Mouse (Mus musculus) left cerebral cortex, postnatal 36 days (tissue): Measurements from ENCODE around the gene Mbtps1. TPM values are rescaled to one million over a fixed set of nuclear protein-coding genes. Genes with fewer than 3 reads are reported as not detected.

Experiments
- total RNA-seq, 2 experiments: library from RNA; stranded (reverse); gene quantifications; 2 replicates each; pipeline ENCODE4 v1.2.3; 2021

Mbtps1 gene
- total RNA-seq, 2 experiments from 2014 or later = 65.4 to 74.4 TPM

Other genes starting within 250 kb of the Mbtps1 start
- gene Hsbp1, start 214.2 kb downstream of the Mbtps1 start, total RNA-seq = 100 to 1,000 TPM; 345 to 377 TPM
- 10 to 100 TPM; 29.4 to 33.8 TPM for gene Mlycd, start 163.9 kb downstream of the Mbtps1 start, total RNA-seq
- under 1 TPM; 0.34 to 0.81 TPM for gene Osgin1, start 124.6 kb downstream of the Mbtps1 start, total RNA-seq
- gene Necab2, start 112.0 kb downstream of the Mbtps1 start, total RNA-seq = 10 to 100 TPM; 60.4 to 67.1 TPM
- under 1 TPM; 0.29 to 0.81 TPM for gene Slc38a8, start 57.0 kb downstream of the Mbtps1 start, total RNA-seq
- gene Hsdl1, start 16.4 kb upstream of the Mbtps1 start, total RNA-seq = 10 to 100 TPM; 43.2 to 43.6 TPM
- gene Dnaaf1, start 16.5 kb upstream of the Mbtps1 start, total RNA-seq = under 1 TPM; 0.10 to 0.18 TPM
- 10 to 100 TPM; 10.1 to 10.3 TPM for gene Taf1c, start 46.5 kb upstream of the Mbtps1 start, total RNA-seq
- under 1 TPM in 1 of 2 experiments, not detected in 1; 0.15 TPM for gene Adad2, start 54.0 kb upstream of the Mbtps1 start, total RNA-seq
- 1 to 10 TPM; 3.1 to 3.7 TPM for gene Kcng4, start 76.9 kb upstream of the Mbtps1 start, total RNA-seq
- gene Wfdc1, start 107.6 kb upstream of the Mbtps1 start, total RNA-seq = 10 to 100 TPM in 1 of 2 experiments, 1 to 10 TPM in 1; 7.3 to 10.7 TPM
- 1 to 10 TPM; 2.0 to 2.6 TPM for gene Atp2c2, start 141.3 kb upstream of the Mbtps1 start, total RNA-seq
- 10 to 100 TPM; 14.3 to 14.5 TPM for gene Tldc1, start 219.7 kb upstream of the Mbtps1 start, total RNA-seq